Mouse (Mus musculus) large intestine, adult 2 months (tissue): Measurements from ENCODE around the gene Zfr. TPM values are rescaled to one million over a fixed set of nuclear protein-coding genes. Genes with fewer than 3 reads are reported as not detected.

ENCODE experiments used
- DNase-seq: peaks from one replicate; pipeline ENCODE4 v3.0.0-alpha.2; 2012; ENCODE audit warnings: low read depth, low spot score
- WGBS: fragments of 180-500 bp; shearing (Covaris S2); methylation state at CpG from one replicate; pipeline ENCODE4 v1.1.7; 2018; 5-methylcytosine and 5-hydroxymethylcytosine counted together
- polyA plus RNA-seq: library from polyadenylated mRNA; depleted of rRNA; stranded (reverse); fragments of >200 nt; gene quantifications from 2 replicates; pipeline ENCODE4 v1.2.3, GENCODE M21; 2012; rRNA removed

The Zfr gene
- 33.7 and 66.2 TPM in 2 replicates for polyA plus RNA-seq

DNA sequence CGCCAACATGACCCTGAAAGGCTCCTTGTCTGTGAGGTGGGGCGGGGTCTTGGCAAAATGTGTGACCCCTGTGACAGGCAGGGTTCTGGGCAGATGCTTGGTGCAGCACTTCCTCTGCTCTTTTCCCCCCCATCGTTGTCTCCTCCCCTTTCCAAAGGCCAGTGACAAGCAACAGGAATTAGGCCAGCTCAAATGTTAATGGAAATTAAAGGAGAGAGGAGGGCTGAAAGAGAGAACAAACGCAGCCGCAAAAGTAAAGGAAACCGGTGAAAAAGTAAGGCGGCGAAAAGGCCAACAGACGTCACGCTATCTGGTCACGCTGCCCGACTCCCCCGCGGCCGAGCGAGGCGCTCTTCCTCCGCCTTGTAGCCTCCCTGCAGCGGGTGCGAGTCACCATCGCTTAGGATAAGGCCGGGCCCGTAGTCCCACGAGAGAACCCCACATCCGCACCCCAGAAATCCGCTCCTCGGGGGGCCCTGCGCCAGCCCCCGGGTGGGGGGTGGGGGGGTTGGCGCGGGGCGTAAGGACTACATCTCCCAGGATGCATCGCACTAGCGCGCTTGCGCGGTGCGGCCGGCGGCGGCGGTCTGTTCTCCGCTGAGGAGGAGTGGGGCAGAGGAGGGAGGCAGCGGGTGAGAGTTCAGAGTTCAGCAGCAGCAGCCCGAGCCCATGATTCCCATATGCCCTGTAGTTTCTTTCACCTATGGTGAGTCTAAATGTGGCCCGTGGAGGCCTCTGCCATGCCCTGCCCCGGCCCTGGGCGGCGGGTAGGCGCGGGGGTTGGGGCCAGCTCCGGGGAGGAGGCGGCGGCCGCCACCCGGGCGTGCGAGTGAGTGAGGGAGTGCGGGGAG is at the start of gene Zfr:
Zfr (plus strand) TSS at position 590 of the 851 bp plus-strand sequence.
- WGBS: under 1% methylated on average over 59 of the region's 59 CpGs

DNA sequence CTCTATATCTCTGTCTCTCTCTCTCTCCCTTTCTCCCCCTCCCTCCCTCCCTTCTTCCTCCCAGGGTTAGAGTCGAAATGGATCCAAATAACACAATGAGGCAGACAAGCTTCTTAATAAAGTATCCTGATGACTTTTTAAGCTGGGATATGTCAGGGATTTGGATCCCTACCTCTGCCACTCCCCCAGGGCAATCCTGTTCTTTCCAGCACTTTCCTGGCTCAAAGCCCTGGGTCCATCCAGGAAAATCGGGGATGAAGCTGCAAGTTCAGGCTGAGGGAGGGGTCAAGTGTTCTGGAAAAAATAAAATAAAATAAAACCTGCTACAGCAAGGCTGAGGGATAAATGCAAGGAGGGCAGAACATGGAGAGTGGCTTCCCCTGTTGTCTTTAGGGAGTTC is 49.7 kb upstream of the Zfr start:
- DNase-seq: no peak
- 50% methylated on average over 2 of the region's 2 CpGs for WGBS

More for the DNA sequence above, at the start of gene Zfr:
- DNase-seq: peak; percentile 50

GRCm38 (mm10) chr15:12068395-12069218 is 49.0 kb upstream of the Zfr start:
- DNase-seq: no peak
- WGBS: 43% methylated on average over 9 of the region's 9 CpGs

DNA sequence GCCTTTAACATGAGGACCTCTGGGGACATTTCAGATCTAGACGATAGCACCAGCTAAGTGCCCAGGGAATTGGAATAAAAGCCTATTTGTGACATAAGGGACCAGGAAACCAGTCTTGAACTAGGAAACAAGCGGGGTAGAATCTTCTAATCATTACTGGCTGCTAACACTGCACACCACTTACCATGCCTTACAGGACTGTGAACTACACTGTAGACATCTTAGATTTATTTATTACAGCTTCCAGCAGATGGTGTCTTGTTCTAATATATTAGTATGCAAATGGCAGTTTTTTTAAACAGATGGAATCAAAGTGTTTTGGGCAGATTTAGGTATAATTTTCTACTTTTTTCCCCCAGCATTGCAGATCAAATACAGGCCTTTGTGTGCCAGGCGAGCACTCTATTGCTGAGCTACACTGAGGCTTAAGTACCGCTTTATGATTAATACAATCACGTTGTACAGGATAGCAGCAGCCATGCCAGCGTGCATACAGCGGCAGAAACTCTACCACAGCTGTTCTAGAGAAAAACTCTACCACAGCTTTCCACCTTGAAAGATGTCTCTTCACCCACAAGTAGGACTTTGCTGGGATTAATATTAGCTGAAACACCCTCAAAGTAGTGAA is 44.8 kb upstream of the Zfr start:
- WGBS: 89% methylated on average over 7 of the region's 7 CpGs
- no peak for DNase-seq

DNA sequence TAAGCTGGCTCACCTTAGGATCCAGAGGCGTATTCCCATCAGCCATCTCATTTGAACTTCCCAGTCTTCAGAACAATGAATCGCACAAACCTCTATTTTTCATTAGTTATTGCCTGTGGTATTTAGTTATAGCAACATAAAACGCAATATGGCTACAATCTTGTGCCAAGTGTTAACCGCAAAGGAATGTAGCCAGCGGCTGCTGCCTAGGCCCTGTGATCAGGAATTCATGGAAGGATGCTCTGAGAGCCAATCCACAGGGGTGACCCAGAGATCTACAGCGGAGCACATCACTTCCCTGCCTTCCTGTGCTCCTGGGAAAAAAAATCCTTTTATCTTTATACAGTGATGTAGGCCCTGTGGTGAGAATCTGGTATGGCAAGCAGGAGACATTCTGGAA is 43.2 kb upstream of the Zfr start:
- 83% methylated on average over 6 of the region's 6 CpGs for WGBS

GRCm38 (mm10) chr15:12082344-12082743 is 35.3 kb upstream of the Zfr start:
- DNase-seq: no peak
- 91% methylated on average over 13 of the region's 13 CpGs for WGBS

More for the DNA sequence above, 43.2 kb upstream of the Zfr start:
- no peak for DNase-seq

DNA sequence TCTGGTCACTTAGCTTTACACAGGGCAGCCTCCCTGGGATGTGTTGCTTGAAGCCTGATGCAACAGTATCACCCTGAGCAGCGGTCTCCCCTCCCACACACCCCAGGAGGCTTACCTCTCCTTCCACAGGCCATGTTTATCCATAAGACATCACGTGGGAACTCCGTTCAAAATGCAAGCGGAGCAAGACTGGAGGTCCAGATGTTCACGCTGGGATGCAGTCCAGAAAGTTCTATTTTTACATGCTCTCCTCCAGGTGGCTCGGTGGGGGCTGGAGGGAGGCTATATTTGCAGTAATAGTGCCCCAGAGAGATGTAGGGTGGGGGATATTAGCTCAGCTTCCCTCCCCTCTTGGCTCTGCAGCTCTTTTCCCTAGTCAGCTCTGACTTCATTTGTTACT is 33.5 kb upstream of the Zfr start:
- WGBS: 52% methylated on average over 6 of the region's 6 CpGs

GRCm38 (mm10) chr15:12084859-12085258 is 32.8 kb upstream of the Zfr start:
- 76% methylated on average over 4 of the region's 4 CpGs for WGBS

More for the DNA sequence above, 33.5 kb upstream of the Zfr start:
- no peak for DNase-seq

GRCm38 (mm10) chr15:12087634-12088033 is 30.0 kb upstream of the Zfr start:
- DNase-seq: no peak
- WGBS: 74% methylated on average over 5 of the region's 5 CpGs

More at GRCm38 (mm10) chr15:12084859-12085258, 32.8 kb upstream of the Zfr start:
- peak; percentile 24 for DNase-seq

- no peak for DNase-seq
- WGBS: 85% methylated on average over 10 of the region's 10 CpGs
Measured at GRCm38 (mm10) chr15:12088091-12088490, 29.5 kb upstream of the Zfr start.

DNA sequence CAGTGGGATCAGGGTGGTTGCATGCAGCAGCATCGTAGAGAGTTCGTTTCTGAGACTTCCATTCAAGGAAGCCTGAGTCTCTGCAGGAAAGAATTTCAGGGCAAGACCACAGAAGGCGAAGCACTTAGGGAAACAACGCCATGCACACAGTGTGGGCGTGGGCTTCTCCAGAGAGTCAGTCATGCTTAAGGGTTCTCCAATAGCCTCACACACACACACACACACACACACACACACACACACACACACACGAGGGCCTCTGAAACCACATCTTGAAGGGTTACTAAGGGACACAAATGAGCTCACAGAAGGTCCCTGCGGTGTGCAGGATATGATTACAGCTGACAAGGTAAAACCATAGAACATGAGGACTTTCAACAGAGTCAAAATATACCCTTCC is 27.5 kb upstream of the Zfr start:
- 70% methylated on average over 7 of the region's 7 CpGs for WGBS
- DNase-seq: no peak

- 78% methylated on average over 9 of the region's 9 CpGs for WGBS
- DNase-seq: no peak
Measured at GRCm38 (mm10) chr15:12090981-12091669, 26.5 kb upstream of the Zfr start.

DNA sequence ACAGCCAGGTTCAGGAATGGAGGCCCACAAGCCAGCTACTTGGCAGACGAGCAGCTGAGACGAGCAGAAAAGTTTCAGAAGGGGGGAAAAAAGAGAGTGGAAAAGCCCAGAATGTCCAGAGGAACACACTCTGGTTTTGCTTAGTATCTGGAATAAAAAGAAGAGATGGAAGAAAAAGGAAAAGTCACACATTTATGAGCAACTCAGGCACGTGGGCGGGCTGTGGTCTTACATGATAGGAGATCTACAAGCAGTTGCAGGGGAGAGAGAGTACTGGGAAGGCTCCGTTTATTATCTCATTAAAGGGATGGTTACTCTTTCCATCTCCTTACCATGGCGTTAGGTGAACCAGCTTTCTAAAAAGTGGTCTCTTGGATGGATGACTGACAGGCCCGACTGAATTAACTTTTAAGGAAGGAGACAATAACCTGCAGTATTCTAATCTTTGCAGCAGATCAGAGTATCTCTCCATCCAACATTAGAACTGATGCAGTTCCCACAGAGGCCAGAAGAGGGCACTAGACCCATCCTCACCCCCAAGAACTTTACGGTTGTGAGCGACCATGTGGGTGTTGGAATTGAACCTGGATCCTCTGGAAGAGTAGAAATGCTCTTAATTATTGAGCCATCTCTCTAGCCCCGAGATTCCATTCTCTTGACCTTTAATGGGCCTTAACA is 25.7 kb upstream of the Zfr start:
- no peak for DNase-seq
- WGBS: 54% methylated on average over 10 of the region's 10 CpGs

- no peak for DNase-seq
- WGBS: 80% methylated on average over 25 of the region's 25 CpGs
Measured at GRCm38 (mm10) chr15:12093026-12093960, 24.3 kb upstream of the Zfr start.

DNA sequence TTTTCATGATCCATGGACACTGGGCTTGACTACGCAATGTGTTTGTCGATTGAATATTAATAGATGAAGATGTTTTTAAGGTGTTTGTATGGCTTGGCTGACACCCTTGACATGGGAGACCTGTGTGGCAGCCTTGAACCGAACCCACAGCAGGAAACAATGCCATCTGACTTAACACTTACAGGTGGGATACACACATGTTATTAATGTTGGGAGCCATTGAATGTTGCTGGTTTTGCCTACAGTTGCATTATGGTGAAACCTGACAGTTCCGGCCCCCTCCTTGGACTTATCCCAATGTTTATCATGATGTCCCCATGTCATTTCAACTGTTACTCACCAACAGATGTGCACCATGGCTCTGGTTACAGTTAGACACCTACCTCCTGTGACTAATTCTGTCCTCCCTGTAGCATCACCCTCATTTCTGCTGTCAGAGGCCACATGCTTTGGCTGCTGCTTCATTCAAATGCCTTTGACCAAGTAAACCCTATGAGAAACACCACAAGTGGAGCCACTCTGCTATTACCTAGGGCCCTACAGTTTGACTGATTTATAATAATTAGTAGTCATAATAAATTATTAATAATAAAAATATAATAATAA is 23.6 kb upstream of the Zfr start:
- WGBS: 89% methylated on average over 4 of the region's 4 CpGs
- no peak for DNase-seq

DNA sequence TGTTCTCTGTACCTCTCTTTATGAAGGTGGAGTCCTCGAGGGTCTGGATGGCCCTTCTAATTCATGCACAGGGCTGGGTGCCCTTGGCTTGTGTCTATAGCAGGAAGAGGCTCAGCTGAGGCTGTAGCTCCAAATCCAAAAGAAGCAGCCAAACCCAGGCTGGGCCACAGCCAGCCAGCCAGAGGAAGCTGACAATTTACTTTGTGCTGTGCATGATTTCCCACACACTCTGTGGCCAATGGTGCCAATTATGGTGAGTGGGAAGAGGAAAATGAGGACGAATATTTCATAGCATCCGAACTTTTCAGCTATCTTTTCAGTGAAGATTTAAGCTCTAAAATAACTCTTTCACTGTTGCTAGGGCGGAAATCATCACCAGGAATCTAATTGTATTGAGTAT is 21.2 kb upstream of the Zfr start:
- DNase-seq: no peak
- 70% methylated on average over 4 of the region's 4 CpGs for WGBS

DNA sequence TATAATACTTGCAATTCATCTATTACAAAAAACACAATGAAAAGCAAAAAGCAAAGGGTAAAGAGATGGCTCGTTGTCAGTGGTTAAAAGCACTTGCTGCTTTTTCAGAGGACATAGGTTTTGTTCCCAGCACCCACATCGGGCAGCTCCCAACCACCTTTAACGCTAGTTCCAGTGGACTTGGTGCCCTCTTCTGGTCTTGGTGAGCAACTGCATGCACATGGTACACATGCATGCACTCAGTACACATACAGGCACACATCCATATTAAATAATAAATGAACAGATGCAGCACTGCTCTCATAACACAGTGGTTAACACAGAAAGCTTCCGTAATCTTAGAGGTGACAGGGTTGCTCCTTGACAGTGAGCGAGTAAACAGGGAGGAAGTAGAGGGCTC is 20.3 kb upstream of the Zfr start:
- DNase-seq: no peak
- WGBS: 95% methylated on average over 5 of the region's 5 CpGs

- WGBS: 71% methylated on average over 5 of the region's 5 CpGs
- DNase-seq: no peak
Measured at GRCm38 (mm10) chr15:12100912-12101311, 16.7 kb upstream of the Zfr start.
